Mouse (Mus musculus): ENCODE measurements around the gene Rdh9.

Gene Rdh9

GRCm38 (mm10) chr10:127776011-127776410, at the start of gene Rdh9:
Rdh9 (plus strand) TSS chr10:127776386.
- no peak for DNase-seq (ENCODE audit: low read depth in 2 of 2, low spot score in 2 of 2)

- no peak for DNase-seq (ENCODE audit: low read depth in 2 of 2, low spot score in 2 of 2)
Measured at GRCm38 (mm10) chr10:127728437-127728836, 47.7 kb upstream of the Rdh9 start.

GRCm38 (mm10) chr10:127730285-127730932, 45.8 kb upstream of the Rdh9 start:
- DNase-seq (ENCODE audit: low read depth in 2 of 2, low spot score in 2 of 2) = no peak

- DNase-seq (ENCODE audit: low read depth in 2 of 2, low spot score in 2 of 2) = no peak
Measured at GRCm38 (mm10) chr10:127730933-127731310, 45.3 kb upstream of the Rdh9 start.

- DNase-seq (ENCODE audit: low read depth in 2 of 2, low spot score in 2 of 2) = no peak
Measured at GRCm38 (mm10) chr10:127731397-127731796, 44.8 kb upstream of the Rdh9 start.

GRCm38 (mm10) chr10:127734434-127734833, 41.8 kb upstream of the Rdh9 start:
- no peak for DNase-seq (ENCODE audit: low read depth in 2 of 2, low spot score in 2 of 2)

GRCm38 (mm10) chr10:127736266-127736665, 39.9 kb upstream of the Rdh9 start:
- DNase-seq (ENCODE audit: low read depth in 2 of 2, low spot score in 2 of 2) = no peak

- DNase-seq (ENCODE audit: low read depth in 2 of 2, low spot score in 2 of 2) = no peak
Measured at GRCm38 (mm10) chr10:127736916-127737315, 39.3 kb upstream of the Rdh9 start.

- DNase-seq (ENCODE audit: low read depth in 2 of 2, low spot score in 2 of 2) = no peak
Measured at GRCm38 (mm10) chr10:127737552-127737951, 38.6 kb upstream of the Rdh9 start.

- peak; percentile 10 to 37 for DNase-seq (ENCODE audit: low read depth in 2 of 2, low spot score in 2 of 2)
Measured at GRCm38 (mm10) chr10:127738151-127738882, 37.9 kb upstream of the Rdh9 start.

GRCm38 (mm10) chr10:127739083-127739660, 37.0 kb upstream of the Rdh9 start, which contains the start of gene Zbtb39:
Zbtb39 (plus strand) TSS chr10:127739538.
- DNase-seq (ENCODE audit: low read depth in 2 of 2, low spot score in 2 of 2) = peak; percentile 75 to 76

- peak in 1 of 2 experiments; percentile 20 for DNase-seq (ENCODE audit: low read depth in 2 of 2, low spot score in 2 of 2)
Measured at GRCm38 (mm10) chr10:127739661-127740161, 36.5 kb upstream of the Rdh9 start.

- peak; percentile 46 to 58 for DNase-seq (ENCODE audit: low read depth in 2 of 2, low spot score in 2 of 2)
Measured at GRCm38 (mm10) chr10:127744661-127745060, 31.5 kb upstream of the Rdh9 start.

- DNase-seq (ENCODE audit: low read depth in 2 of 2, low spot score in 2 of 2) = no peak
Measured at GRCm38 (mm10) chr10:127745886-127746285, 30.3 kb upstream of the Rdh9 start.

- DNase-seq (ENCODE audit: low read depth in 2 of 2, low spot score in 2 of 2) = no peak
Measured at GRCm38 (mm10) chr10:127747254-127747653, 28.9 kb upstream of the Rdh9 start.

GRCm38 (mm10) chr10:127748847-127749612, 27.2 kb upstream of the Rdh9 start:
- DNase-seq (ENCODE audit: low read depth in 2 of 2, low spot score in 2 of 2) = no peak

GRCm38 (mm10) chr10:127750136-127750777, 25.9 kb upstream of the Rdh9 start:
- DNase-seq (ENCODE audit: low read depth in 2 of 2, low spot score in 2 of 2) = no peak

- DNase-seq (ENCODE audit: low read depth in 2 of 2, low spot score in 2 of 2) = no peak
Measured at GRCm38 (mm10) chr10:127751548-127751947, 24.6 kb upstream of the Rdh9 start, which contains the start of gene Gpr182. Gpr182 (minus strand) TSS chr10:127751732.

- no peak for DNase-seq (ENCODE audit: low read depth in 2 of 2, low spot score in 2 of 2)
Measured at GRCm38 (mm10) chr10:127754566-127755166, 21.5 kb upstream of the Rdh9 start.

GRCm38 (mm10) chr10:127755246-127755645, 20.9 kb upstream of the Rdh9 start:
- DNase-seq (ENCODE audit: low read depth in 2 of 2, low spot score in 2 of 2) = no peak
